Mouse (Mus musculus): Measurements from ENCODE around the gene Mettl6.

GRCm38 (mm10) chr14:31482417-31482816, 12.4 kb downstream of the Mettl6 start:
- no peak for TF ChIP-seq CTCF (conservative IDR thresholded peaks at IDR 0.05; ENCODE audit: low read length)
- TF ChIP-seq NANOG (IDR thresholded peaks at IDR 0.05; ENCODE audit: borderline replicate concordance, low read length): no peak
- no peak for TF ChIP-seq POU5F1 (IDR thresholded peaks at IDR 0.05; ENCODE audit: borderline replicate concordance, low read length)

Data from E14TG2a.4 (cell line).